Mouse (Mus musculus) MEL (cell line): ENCODE measurements around the gene Eef1akmt2. TPM values are rescaled to one million over a fixed set of nuclear protein-coding genes. Genes with fewer than 3 reads are reported as not detected.
A peak's percentile ranks its signal among the peaks of the same experiment; 100 is the strongest.

ENCODE experiments used
- DNase-seq: peaks from one replicate; pipeline ENCODE4 v3.0.0; 2011; ENCODE audit warnings: low read depth, low spot score
- H3K27ac ChIP-seq: 2 replicates; pipeline ENCODE4 v1.5.1; 2012; ENCODE audit warnings: low read depth, mild to moderate bottlenecking, control low read depth, low read length, moderate library complexity; ENCODE audit not compliant: control insufficient read depth
- H3K27me3 ChIP-seq, 2 experiments: fragments of 150-350 bp in 1 of 2; sonication (generic) in 1 of 2; 2 replicates each; pipeline ENCODE4 v1.6.1; 2012; ENCODE audit warnings: low read length in 2 of 2, mild to moderate bottlenecking in 2 of 2, improper control_type of control experiment in 1 of 2, moderate library complexity in 1 of 2; ENCODE audit not compliant: insufficient read depth in 2 of 2, control insufficient read depth in 1 of 2
- H3K36me3 ChIP-seq, 2 experiments: 2 replicates each; pipeline ENCODE4 v1.6.1; 2012 to 2014; ENCODE audit warnings: low read length in 2 of 2, improper control_type of control experiment in 1 of 2, inconsistent platforms in 1 of 2, mild to moderate bottlenecking in 1 of 2; ENCODE audit not compliant: insufficient read depth in 2 of 2, control insufficient read depth in 1 of 2
- H3K4me1 ChIP-seq, 2 experiments: fragments of 150-350 bp in 1 of 2; sonication (generic) in 1 of 2; 2 replicates each; pipeline ENCODE4 v1.6.1; 2012; ENCODE audit warnings: low read length in 2 of 2, improper control_type of control experiment in 1 of 2, mild to moderate bottlenecking in 1 of 2; ENCODE audit not compliant: insufficient read depth in 2 of 2, control insufficient read depth in 1 of 2
- H3K4me3 ChIP-seq, 2 experiments: fragments of 150-350 bp in 1 of 2; sonication (generic) in 1 of 2; 2 replicates each; pipeline ENCODE4 v1.5.1; 2012; ENCODE audit warnings: low read depth in 2 of 2, low read length in 2 of 2, mild to moderate bottlenecking in 2 of 2, moderate library complexity in 2 of 2, control low read depth in 1 of 2, improper control_type of control experiment in 1 of 2; ENCODE audit not compliant: control insufficient read depth in 1 of 2, insufficient read depth in 1 of 2
- H3K79me2 ChIP-seq: 2 replicates; pipeline ENCODE4 v1.6.1; 2012; ENCODE audit warnings: mild to moderate bottlenecking, low read length, moderate library complexity; ENCODE audit not compliant: control insufficient read depth, poor library complexity, insufficient read depth
- H3K9ac ChIP-seq: 2 replicates; pipeline ENCODE4 v1.6.1; 2012; ENCODE audit warnings: low read depth, mild to moderate bottlenecking, control low read depth, low read length, moderate library complexity; ENCODE audit not compliant: control insufficient read depth, poor library complexity, severe bottlenecking
- H3K9me3 ChIP-seq: fragments of 150-350 bp; sonication (generic); replicated peaks from 2 replicates; pipeline ENCODE4 v1.6.1; 2012; ENCODE audit warnings: mild to moderate bottlenecking, low read length, improper control_type of control experiment, moderate library complexity; ENCODE audit not compliant: insufficient read depth
- CHD2 ChIP-seq: IDR thresholded peaks from 2 replicates; pipeline ENCODE4 v1.6.1; 2011; ENCODE audit warnings: low read length, improper control_type of control experiment
- CTCF ChIP-seq, 3 experiments: IDR thresholded peaks in 2 of 3; conservative IDR thresholded peaks in 1 of 3; 2 replicates each; pipeline ENCODE4 v1.5.1; 2011 to 2012; ENCODE audit warnings: low read length in 3 of 3, low read depth in 2 of 3, mild to moderate bottlenecking in 2 of 3, improper control_type of control experiment in 1 of 3, inconsistent platforms in 1 of 3, mixed read lengths in 1 of 3, moderate library complexity in 1 of 3; ENCODE audit not compliant: control insufficient read depth in 1 of 3, insufficient read depth in 1 of 3, poor library complexity in 1 of 3, severe bottlenecking in 1 of 3
- E2F4 ChIP-seq: IDR thresholded peaks from 2 replicates; pipeline ENCODE4 v1.6.1; 2011; ENCODE audit warnings: low read depth, low read length, improper control_type of control experiment, borderline replicate concordance
- ELF1 ChIP-seq: IDR thresholded peaks from 2 replicates; pipeline ENCODE4 v1.6.1; 2014; ENCODE audit warnings: low read depth, mild to moderate bottlenecking, inconsistent platforms, low read length, improper control_type of control experiment, moderate library complexity
- GATA1 ChIP-seq: IDR thresholded peaks from 2 replicates; pipeline ENCODE4 v1.6.1; 2011; ENCODE audit warnings: low read depth, low read length, improper control_type of control experiment
- HCFC1 ChIP-seq: IDR thresholded peaks from 2 replicates; pipeline ENCODE4 v1.6.1; 2012; ENCODE audit warnings: low read depth, mild to moderate bottlenecking, inconsistent platforms, low read length, improper control_type of control experiment, moderate library complexity
- JUND ChIP-seq: IDR thresholded peaks from 2 replicates; pipeline ENCODE4 v1.6.1; 2011; ENCODE audit warnings: low read depth, mild to moderate bottlenecking, improper control_type of control experiment, low read length
- KAT2A ChIP-seq: conservative IDR thresholded peaks from 2 replicates; pipeline ENCODE4 v1.6.1; 2012; ENCODE audit warnings: low read depth, low read length, improper control_type of control experiment, inconsistent platforms
- MAFK ChIP-seq: IDR thresholded peaks from 2 replicates; pipeline ENCODE4 v1.6.1; 2011; ENCODE audit warnings: low read depth, mild to moderate bottlenecking, low read length, improper control_type of control experiment, borderline replicate concordance
- MAX ChIP-seq: IDR thresholded peaks from 2 replicates; pipeline ENCODE4 v1.6.1; 2011; ENCODE audit warnings: low read length, improper control_type of control experiment
- MAZ ChIP-seq: IDR thresholded peaks from 2 replicates; pipeline ENCODE4 v1.6.1; 2012; ENCODE audit warnings: low read depth, mild to moderate bottlenecking, inconsistent platforms, low read length, improper control_type of control experiment
- NELFE ChIP-seq: IDR thresholded peaks from 2 replicates; pipeline ENCODE4 v1.6.1; 2011; ENCODE audit warnings: low read depth, low read length, improper control_type of control experiment
- NRF1 ChIP-seq: IDR thresholded peaks from 2 replicates; pipeline ENCODE4 v1.6.1; 2014; ENCODE audit warnings: low read depth, mild to moderate bottlenecking, inconsistent platforms, low read length, improper control_type of control experiment, moderate library complexity; ENCODE audit not compliant: poor library complexity, insufficient read depth, severe bottlenecking
- POLR2AphosphoS2 ChIP-seq: IDR thresholded peaks from 2 replicates; pipeline ENCODE4 v1.6.1; 2011; ENCODE audit warnings: low read length, improper control_type of control experiment
- SMC3 ChIP-seq: IDR thresholded peaks from 2 replicates; pipeline ENCODE4 v1.6.1; 2011; ENCODE audit warnings: low read depth, low read length, improper control_type of control experiment
- TBP ChIP-seq: IDR thresholded peaks from 2 replicates; pipeline ENCODE4 v1.8.0; 2011; ENCODE audit warnings: low read depth, low read length, improper control_type of control experiment
- UBTF ChIP-seq: IDR thresholded peaks from 2 replicates; pipeline ENCODE4 v1.6.1; 2012; ENCODE audit warnings: low read depth, mild to moderate bottlenecking, inconsistent platforms, low read length, improper control_type of control experiment, moderate library complexity, borderline replicate concordance; ENCODE audit not compliant: insufficient read depth
- USF2 ChIP-seq, 2 experiments: IDR thresholded peaks; 2 replicates each; pipeline ENCODE4 v1.6.1; 2011 to 2012; ENCODE audit warnings: improper control_type of control experiment in 2 of 2, low read length in 2 of 2, borderline replicate concordance in 1 of 2, inconsistent platforms in 1 of 2, low read depth in 1 of 2, mild to moderate bottlenecking in 1 of 2; ENCODE audit not compliant: insufficient read depth in 1 of 2
- ZC3H11A ChIP-seq: IDR thresholded peaks from 2 replicates; pipeline ENCODE4 v1.6.1; 2012; ENCODE audit warnings: low read depth, mild to moderate bottlenecking, inconsistent platforms, low read length, improper control_type of control experiment
- ZKSCAN1 ChIP-seq: IDR thresholded peaks from 2 replicates; pipeline ENCODE4 v1.6.1; 2012; ENCODE audit warnings: low read depth, mild to moderate bottlenecking, inconsistent platforms, low read length, improper control_type of control experiment, moderate library complexity
- polyA plus RNA-seq, 2 experiments: library from polyadenylated mRNA; stranded (reverse) in 1 of 2; unstranded in 1 of 2; fragments of >175 nt in 1 of 2; fragments of >200 nt in 1 of 2; gene quantifications; 2 replicates each; pipeline versions ENCODE4 v1.2.1 to v1.2.4; 2012; ENCODE audit warnings: low replicate concordance in 2 of 2, low read depth in 1 of 2; ENCODE audit not compliant: insufficient read length in 2 of 2, insufficient read depth in 1 of 2, missing spikeins in 1 of 2
- total RNA-seq: library from RNA; depleted of rRNA; stranded (reverse); fragments of 300-350 nt; gene quantifications from 2 replicates; pipeline ENCODE4 v1.2.3, GENCODE M21; 2012

Eef1akmt2 gene
- total and polyA plus RNA-seq, 3 experiments = 26.9 to 330 (median 27.0) TPM

DNA sequence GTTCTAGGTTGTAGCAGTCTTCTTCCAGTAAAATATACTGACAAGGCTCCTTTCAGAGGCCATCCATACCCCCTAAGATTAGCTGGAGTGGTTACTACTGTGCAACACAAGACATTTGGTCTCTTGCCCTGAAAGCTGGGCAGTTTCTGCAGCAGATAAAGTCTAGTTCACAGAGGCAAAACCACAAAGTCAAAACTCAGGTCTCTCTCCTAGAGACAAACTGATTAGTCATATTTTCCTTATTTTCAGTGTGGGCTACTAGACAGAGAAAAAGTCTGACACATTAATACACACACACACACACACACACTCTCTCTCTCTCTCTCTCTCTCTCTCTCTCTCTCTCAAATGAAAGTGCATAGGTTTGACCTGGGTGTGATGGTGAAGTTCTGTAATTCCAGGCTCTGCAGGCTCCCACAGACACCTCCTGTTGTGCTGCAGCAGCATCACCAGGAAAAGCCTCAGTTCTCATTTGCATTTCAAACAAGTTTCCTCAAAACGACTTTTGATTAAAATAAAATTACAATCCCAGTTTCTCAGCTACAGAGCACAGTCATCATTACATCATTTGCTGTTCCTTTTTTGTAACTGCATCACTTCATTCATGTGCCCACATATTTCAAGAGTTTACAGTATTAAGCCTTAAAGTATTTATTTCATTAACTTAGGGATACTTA lies 28.0 kb downstream of the Eef1akmt2 start (continued):
- no peak for TF ChIP-seq SMC3
- TF ChIP-seq TBP = no peak
- TF ChIP-seq, all 39 proteins: peak for 8

DNA sequence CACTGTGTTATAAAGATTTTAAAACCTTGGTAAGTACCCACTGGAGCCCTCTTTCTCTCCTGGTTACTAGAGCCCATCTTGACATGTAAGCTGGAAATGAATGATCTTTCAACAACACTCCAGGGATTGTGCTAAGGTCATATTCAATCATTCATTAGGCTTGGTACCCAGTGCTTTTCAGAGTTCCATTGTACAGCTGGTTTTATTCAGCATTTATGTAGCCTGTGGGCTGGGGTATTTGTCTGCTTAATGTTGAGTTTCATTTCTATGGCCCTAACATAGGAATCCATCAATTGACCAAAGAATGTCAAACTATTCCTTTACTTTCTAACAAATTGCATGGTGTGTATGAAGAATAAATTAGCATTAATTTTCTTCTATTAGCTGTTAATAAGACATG lies 28.6 kb downstream of the Eef1akmt2 start:
- Histone ChIP-seq H3K4me3 (no peak overlapping the region), H3K27ac (peak overlapping the region; percentile 31; the same call in 1 of the 2 replicates), H3K9me3 (no peaks in the 10 kb centered on the region), H3K9ac (no peak overlapping the region), H3K27me3 (no peaks in the 10 kb centered on the region), H3K36me3 (peaks cover 9 to 22% of the 10 kb centered on the region in 2 experiments), H3K4me1 (peaks cover 11 to 16% of the 10 kb centered on the region in 2 experiments), H3K79me2 (no peaks in the 10 kb centered on the region)
- no peak for DNase-seq
- TF ChIP-seq NRF1 (no peak), NELFE (no peak), KAT2A (no peak), ZKSCAN1 (no peak), MAZ (no peak), HCFC1 (no peak), CTCF (IDR thresholded peaks at IDR 0.05 in 2 of 3, conservative IDR thresholded peaks at IDR 0.05 in 1 of 3; ENCODE audit: control insufficient read depth in 1 of 3, insufficient read depth in 1 of 3, low read depth in 2 of 3, low read length in 3 of 3, poor library complexity in 1 of 3, severe bottlenecking in 1 of 3) (no peak), USF2 (IDR thresholded peaks at IDR 0.05; ENCODE audit: borderline replicate concordance in 1 of 2, insufficient read depth in 1 of 2, low read depth in 1 of 2, low read length in 2 of 2) (no peak), E2F4 (no peak), ELF1 (no peak), ZC3H11A (no peak), UBTF (no peak), MAFK (no peak), CHD2 (no peak), MAX (no peak), JUND (no peak)

DNA sequence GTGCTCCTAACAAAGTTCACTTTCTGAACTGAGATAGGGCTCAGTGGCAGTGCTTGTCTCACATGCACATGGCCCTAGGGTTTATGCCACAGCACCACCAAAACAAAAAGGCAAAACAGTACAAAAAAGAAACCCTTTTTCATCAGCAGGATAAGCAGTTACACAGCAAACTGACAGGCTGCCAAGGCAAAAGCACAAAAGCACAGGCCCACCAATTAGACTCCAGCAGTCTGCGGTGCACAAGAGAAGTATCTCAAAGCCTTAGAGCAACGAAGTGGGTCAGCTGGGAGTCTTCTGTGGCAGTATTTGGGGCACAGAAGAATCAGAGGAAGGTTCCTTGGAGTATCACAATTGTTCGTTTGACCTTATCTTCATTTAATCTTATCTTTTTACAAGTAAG lies 31.8 kb downstream of the Eef1akmt2 start:
- Histone ChIP-seq H3K27me3 (no peaks in the 10 kb centered on the region), H3K9me3 (no peaks in the 10 kb centered on the region), H3K27ac (no peak overlapping the region), H3K36me3 (peaks cover 3 to 15% of the 10 kb centered on the region in 2 experiments; a peak in 3 of 4 replicates), H3K9ac (no peak overlapping the region), H3K79me2 (no peaks in the 10 kb centered on the region), H3K4me1 (peaks cover 7 to 13% of the 10 kb centered on the region in 2 experiments; a peak in 3 of 4 replicates), H3K4me3 (no peak overlapping the region)
- TF ChIP-seq POLR2AphosphoS2 (no peak), ELF1 (no peak), GATA1 (0 out of 2 replicates have a peak, but pooled peaks have one; percentile 27)
- no peak for DNase-seq
